Mouse (Mus musculus): ENCODE data around the gene Apol9b. TPM values are rescaled to one million over a fixed set of nuclear protein-coding genes. Genes with fewer than 3 reads are reported as not detected.
"Not testable (repeated sequence)": the region's sequence is repeated elsewhere in the genome, so short reads cannot be mapped to it uniquely, and the experiment has no call there.

The Apol9b gene
- total RNA-seq (2015): not detected in 2 replicates
- total RNA-seq (2017): not detected in 2 replicates

DNA sequence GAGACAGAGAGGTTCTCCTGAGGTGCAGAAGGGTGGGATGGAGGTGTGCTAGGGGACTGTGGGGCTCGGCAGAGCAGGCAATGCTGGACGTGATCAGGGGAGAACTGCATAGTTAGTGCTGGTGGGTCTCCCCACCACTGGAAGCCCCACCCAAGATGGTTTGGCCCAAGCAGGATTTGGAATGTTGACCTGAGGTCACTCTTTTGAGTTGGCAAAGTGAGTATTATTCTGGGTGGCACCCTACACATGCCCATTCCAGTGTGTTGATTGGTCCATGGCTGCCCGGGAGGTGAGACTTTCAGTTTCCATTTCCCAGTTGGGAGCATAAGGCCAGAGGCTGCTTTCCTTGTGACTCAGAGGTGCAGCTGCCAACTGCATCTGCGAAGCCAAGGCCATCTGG lies at the start of gene Apol9b:
TSS of gene Apol9b (plus strand) at position 301 of the 400 bp plus-strand sequence.
- ATAC-seq (ENCODE audit: poor library complexity, severe bottlenecking): not testable (repeated sequence)

DNA sequence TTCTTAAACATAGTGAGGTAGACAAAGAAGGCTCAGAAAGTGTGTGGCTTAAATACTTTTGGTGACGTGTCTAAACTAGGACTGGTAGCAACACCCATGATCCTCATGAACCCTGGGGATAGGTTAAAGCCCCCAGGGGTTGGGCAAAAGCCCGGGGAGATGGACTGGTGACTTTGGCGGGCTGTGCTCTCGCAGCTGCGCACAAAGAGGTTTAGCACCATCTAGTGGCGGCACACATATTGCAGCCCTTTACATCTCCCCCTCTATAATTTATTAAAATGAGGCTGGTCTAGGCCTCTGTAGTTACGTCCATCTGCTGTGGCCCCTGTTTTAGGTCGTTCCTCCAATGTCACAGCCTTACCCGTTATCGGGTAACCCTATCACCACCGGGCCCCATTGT lies 44.9 kb upstream of the Apol9b start:
- not testable (repeated sequence) for ATAC-seq (ENCODE audit: poor library complexity, severe bottlenecking)

DNA sequence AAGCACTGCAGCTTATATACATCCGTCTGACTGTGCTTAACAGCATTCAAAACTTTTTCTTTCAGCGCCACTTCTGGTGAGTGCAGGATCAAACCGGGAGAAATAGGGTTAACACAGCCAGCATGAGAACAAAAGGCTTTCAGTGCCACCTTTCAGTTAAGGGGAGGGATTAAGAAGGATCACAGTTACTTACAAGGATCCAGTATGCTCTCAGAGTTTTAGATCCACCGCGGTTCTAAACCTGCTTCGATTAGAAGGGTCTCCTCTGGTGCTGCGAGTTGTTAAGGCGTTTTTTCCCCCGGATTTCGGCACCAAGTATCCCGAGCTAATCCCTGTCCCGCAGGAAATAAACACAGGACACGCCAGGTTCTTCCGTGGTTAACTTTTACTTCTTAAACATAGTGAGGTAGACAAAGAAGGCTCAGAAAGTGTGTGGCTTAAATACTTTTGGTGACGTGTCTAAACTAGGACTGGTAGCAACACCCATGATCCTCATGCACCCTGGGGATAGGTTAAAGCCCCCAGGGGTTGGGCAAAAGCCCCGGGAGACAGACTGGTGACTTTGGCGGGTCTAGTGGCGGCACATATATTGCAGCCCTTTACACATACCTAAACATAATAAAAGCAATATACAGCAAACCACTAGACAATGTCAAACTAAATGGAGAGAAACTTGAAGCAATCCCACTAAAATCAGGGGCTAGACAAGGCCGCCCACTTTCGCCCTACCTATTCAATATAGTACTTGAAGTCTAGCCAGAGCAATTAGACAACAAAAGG lies 37.1 kb upstream of the Apol9b start:
- not testable (repeated sequence) for ATAC-seq (ENCODE audit: poor library complexity, severe bottlenecking)

DNA sequence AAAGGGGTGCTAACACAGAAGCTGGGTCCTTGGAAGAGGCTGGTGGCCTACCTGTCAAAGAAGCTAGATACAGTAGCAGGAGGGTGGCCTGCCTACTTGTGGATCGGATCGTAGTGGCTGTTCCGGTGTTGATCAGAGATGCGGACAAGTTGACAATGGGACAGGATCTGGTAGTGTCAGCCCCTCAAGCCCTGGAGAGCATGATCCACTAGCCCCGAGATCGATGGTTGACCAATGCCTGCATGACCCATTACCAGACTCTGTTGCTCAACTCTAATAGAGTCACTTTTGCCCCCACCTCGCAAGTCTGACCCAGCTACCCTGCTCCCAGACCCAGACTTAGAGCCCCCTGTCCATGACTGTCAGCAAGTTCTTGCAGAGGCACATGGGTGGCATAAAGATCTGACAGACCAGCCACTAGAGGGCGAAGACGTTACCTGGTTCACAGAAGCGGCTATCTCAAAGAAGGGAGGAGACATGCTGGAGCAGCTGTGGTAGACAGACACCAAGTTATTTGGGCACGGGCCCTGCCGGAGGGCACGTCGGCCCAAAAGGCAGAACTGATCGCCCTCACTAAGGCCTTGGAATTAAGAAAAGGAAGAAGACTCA lies 34.0 kb upstream of the Apol9b start:
- not testable (repeated sequence) for ATAC-seq (ENCODE audit: poor library complexity, severe bottlenecking)

DNA sequence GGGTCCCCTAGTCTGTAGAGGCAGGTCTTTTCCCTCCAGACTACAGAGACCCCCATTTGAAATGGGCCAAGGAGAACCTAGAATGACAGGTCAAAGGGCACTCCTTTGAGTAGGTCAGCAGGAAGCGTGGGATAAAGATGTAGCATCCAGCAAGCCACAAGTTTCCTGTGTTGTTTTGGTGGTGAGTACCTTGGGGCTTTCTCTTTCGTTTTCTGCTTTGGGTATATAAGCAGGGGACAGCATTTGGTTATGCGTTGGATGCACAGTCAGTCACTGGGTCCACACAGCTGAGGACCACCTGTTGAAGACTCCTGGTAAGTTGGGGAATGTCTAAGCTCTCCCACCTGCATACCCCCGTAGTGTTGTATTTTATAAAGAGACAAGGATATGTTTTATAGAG lies 30.2 kb upstream of the Apol9b start, which contains the start of gene Apol7e:
TSS of gene Apol7e (plus strand) at position 202 of the 400 bp plus-strand sequence.
- ATAC-seq (ENCODE audit: poor library complexity, severe bottlenecking): not testable (repeated sequence)

DNA sequence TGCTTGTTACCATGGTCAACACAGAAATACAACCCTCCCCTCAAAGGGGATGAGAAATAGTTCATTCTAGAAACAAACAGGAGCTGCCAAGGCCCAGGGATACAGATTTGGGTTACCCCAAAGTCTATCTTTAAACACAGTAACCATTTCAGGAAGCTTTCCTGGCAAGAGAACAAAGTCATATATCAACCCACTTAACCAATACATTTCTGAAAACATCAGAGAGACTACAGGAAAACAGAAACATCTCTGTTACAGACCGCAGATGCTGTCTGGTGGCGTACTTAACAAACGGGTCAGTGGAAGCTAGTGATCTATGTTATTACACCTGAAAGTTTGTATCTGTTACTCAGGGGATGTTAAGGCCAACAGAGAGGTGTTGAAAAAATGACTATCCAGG lies 23.5 kb upstream of the Apol9b start:
- not testable (repeated sequence) for ATAC-seq (ENCODE audit: poor library complexity, severe bottlenecking)

DNA sequence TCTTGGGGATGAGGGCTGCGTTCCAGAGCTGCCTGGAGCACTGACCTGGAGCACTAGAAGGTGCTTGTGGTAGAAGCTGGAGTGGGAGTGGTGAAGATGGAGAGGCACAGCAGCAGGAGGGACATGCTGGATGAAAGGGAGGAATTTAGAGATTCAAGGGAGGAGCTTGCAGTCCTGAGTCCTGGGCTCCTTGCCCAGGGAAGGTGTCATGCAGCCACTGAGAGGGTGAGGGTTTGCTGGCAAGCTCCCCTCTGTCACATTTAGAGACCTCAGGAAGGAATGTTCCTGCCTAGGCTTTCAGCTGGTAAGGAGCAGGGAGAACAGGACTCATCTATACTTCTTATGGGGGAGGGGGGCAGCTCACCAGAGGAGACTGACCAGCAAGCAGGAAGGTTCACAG lies 19.9 kb upstream of the Apol9b start:
- ATAC-seq (ENCODE audit: poor library complexity, severe bottlenecking): not testable (repeated sequence)

DNA sequence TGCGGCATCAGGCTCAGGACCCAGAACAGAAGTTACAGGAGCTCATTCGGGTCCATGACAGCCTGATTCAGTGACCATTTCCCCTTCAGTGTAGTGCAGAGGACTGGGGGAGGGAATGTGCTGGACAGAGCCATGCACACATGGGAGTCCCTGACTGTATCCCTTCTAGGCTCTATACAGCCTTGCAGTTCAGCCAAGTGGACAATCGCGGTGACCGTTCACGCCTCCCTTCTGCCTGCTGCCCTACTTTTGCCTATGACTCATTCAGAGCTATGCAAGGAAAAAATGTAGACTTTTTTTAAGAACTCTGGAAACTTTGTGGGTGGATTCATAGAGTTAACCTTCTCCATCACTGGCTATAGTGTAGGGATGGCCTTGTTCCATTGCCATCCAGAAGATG lies 10.6 kb upstream of the Apol9b start:
- not testable (repeated sequence) for ATAC-seq (ENCODE audit: poor library complexity, severe bottlenecking)

DNA sequence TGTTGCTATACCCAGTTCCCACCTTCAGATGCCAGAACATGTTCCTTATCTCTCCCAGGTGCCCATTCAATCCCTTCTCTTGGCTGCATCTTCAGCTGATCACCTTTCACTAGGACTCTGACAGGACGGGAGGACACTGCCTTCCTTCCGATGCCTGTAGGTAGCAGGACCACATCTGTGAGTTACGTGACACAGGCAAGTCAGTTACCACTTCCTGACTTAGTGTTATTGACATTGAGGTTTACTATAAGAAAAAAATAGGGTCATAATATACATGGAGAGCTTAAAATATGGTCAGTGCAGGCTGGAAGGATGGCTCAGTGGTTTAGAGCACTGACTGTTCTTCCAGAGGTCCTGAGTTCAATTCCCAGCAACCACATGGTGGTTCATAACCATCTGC lies 7.3 kb upstream of the Apol9b start:
- not testable (repeated sequence) for ATAC-seq (ENCODE audit: poor library complexity, severe bottlenecking)

DNA sequence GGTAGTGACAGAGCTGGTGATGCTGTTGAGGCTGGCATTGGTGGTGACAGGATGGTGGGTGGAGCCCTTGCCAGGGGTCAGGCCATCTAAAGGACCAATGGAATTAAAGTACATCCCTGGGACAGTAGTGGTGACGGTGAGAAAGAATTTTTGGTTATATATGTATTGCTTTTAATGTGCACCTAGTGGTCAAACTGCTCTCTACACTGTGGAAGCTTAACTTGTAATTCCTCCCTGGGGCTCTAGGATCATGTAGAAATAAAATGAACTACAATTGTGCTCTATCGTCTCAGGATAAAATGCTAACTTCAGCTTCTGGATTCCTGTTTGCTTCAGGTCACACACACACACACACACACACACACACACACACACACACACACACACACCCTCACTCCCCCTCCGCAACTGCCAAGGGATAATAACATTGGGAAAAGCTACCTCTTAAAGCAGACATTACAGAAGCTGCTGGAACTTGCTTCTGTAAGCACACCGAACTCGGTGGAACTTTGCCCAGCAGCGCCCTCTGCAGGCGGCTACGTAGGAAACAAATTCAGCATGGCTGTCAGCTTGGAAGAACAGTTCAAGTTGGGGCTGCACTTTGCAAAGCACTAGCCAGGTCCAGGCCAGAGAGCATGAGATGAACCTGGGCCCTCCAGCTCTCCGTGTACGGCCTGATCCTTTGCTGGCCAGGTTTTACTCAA lies 4.5 kb upstream of the Apol9b start:
- ATAC-seq (ENCODE audit: poor library complexity, severe bottlenecking): 0 out of 2 replicates have a peak, but pooled peaks have one; percentile 40

DNA sequence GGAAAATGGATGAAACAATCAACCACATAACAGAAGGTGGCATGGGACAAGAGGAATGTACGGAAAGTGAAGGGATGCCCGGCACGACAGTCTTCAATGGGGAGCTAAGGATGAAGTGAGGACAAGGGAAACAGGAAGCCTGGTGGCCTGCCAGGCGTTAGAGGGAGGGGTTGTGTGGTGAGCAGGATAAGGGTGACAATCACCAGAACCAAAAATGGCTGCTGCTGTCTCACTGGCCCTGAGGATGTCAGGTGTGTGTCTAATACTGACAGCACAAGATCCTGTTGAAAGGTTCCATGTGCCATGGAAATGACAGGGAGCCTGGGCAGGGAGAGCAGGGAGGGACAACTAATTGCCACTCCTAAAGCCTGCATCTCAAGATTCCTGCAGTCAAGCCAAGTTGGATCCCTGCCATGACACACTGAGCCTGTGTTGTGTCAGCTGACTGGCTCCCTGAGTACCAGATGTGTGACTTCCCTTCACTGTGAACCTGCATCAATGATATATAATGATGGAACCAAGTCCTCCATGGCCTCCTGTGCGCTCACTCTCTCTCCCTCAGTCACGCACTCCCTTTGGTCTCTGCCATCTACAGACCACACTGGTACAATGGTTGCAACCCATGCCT lies 3.3 kb upstream of the Apol9b start:
- not testable (repeated sequence) for ATAC-seq (ENCODE audit: poor library complexity, severe bottlenecking)

DNA sequence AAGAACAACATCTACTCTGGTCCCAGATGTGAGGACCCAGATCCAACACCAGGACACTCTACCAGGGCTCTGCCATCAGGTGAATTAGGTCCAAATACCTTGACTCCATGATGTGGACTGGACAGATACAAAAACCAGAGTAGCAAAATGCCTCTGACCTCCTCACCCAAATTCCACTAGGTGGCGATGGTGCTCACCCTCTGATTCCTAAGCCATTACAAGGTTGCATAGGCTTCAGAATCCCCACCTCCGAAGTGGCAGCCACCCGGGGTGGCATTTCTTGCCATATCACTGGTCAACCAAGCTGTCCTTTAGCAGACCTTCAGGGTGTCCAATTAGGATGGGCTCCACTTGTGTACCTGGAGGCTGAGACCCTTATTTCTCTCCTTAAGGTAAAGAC lies 1.7 kb upstream of the Apol9b start:
- ATAC-seq (ENCODE audit: poor library complexity, severe bottlenecking): peak; percentile 70

DNA sequence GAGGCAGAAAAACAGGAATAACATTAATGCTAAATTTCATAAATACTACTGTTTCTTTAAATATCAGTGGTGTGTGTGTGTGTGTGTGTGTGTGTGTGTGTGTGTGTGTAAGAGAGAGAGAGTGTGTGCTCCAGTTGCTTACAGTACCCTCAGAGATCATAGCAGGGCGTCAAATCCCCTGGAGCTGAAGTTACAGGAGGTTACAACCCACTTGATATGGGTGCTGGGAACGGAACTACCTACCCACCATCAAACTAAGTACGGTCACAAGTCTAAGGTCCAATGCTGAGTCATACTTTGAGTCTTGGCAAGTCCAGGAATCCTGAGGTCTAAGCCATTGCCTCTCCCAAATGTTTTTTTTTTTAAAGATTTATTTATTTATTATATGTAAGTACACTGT lies 1.1 kb upstream of the Apol9b start:
- not testable (repeated sequence) for ATAC-seq (ENCODE audit: poor library complexity, severe bottlenecking)

DNA sequence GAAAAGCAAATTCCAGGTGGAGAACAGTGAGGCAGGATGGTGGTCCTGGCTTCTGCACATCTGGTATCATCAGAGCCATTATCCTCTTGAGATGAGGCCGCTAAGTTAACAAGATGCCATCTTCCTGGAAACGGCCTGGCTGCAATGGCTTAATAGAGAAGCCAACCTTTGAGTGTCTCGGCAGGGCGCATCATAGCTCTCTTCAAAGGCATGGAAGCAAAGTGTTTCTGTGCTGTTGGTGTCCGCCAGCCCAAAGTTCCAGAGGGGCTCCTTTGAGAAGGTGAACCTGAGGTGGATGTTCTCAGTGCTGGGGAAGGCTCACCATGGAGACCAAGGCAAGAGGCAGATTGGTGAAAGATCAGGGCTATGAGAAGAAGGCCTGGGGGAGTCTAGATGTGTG lies 2.8 kb downstream of the Apol9b start:
- no peak for ATAC-seq (ENCODE audit: poor library complexity, severe bottlenecking)

DNA sequence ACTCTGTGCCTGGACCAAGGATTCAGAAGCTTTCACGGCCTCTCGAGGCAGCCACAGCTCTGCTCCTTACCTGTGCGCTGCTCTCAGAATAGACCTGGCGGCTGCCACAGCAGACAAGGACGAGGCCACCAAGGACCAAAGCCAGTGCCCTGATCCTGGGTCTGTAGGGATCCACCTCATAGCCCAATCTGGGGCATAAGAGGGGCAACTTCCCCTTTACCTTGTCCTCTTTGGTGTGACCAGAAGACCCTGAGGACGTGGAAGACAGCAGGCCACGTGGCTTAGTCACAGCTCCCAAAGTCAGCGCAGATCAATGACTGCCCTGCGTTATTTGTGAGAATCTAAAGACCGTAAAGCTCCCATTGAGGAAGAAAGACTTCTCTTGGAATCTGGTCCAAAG lies 4.0 kb downstream of the Apol9b start:
- ATAC-seq (ENCODE audit: poor library complexity, severe bottlenecking): not testable (repeated sequence)

DNA sequence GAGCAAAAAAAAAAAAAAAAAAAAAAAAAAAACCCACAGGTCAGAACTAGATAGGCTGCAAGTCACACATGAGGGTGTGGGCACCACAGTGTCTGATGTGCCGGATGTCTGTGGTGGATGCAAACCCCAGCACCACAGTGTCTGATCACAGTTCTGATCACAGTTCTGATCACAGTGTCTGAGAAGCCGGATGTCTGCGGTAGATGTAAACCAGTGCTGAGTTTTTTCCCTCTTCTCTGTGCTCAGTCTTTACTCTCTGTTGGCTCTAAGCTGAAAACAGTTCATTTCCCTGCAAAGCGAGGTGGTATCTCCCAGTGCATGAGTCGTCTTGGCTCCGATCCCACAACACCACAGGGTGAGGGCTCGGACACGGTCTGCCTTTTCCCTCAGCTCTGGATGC lies 4.5 kb downstream of the Apol9b start:
- ATAC-seq (ENCODE audit: poor library complexity, severe bottlenecking): peak; percentile 87

DNA sequence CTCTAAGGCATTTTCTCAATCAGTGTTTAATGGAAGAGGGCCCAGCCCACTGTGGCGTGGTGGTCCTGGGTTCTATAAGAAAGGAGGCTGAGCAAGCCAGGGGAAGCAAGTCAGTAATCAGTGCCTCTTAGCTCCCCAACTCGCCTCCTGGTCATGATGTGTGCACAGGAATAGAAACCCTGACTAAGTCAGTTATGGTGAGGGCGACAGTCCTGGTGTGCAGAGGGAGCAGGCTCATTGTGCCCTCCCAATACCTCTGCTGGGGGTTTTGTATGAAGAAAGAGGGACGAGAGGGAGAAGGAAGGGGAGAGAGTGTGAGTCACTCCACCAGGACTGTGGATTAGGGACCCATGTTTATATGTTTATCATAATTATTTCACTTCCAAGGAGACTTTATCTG lies 5.1 kb downstream of the Apol9b start:
- ATAC-seq (ENCODE audit: poor library complexity, severe bottlenecking): not testable (repeated sequence)

DNA sequence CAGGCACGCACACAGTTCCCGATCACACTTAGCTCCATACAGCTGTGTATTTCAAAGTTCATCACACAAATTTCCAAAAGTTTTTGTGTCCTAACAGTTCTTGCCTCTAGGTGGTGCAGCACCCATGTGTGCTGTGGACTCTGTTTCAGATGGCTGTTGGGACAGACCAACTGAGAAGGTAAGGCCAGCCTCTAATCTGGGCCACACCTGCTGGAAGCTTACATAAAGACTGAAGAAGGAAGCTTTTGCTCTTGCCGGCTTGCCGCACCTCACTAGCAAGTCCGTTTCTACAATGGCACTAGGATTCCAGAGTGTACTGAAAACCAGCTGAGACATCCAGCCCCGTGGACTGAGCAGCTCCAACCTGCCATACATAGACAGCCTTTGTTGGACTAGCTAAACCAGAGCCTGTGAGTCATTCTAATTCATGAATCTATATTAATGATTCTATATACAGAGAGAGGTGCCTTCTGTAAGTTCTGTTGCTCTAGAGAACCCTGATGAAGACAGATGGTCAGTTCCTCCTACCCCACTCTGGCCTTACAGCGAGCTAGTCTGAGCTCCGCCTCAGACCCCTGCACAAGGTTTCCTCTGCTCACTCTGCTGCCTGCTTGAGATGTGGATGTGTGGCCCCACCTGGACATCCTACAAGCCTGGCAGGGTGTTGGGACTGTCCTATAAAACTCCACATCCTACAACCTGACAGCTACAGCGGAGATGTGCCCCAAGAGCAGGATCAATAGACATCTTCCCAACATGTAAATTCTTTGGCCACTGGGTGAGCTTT lies 11.9 kb downstream of the Apol9b start:
- ATAC-seq (ENCODE audit: poor library complexity, severe bottlenecking): no peak

DNA sequence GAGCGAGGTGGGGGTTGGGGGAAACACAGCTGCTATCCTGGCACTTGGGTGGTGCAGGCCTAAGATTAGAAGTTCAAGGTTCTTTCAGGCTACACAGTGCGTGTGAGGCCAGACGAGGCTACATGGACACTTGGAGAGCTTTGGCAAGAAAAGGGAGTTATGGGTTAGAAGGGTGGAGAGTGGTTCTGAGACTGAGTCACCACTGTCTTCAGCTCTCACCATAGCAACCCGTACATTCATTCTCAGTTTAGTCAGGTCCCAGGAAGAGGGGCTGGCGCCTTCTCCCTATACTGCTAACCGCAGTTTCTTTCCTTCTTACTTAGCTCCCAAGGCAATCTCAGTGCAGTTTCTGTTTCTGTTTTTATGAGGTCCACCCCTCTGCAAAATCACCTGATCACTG lies 12.7 kb downstream of the Apol9b start:
- ATAC-seq (ENCODE audit: poor library complexity, severe bottlenecking): not testable (repeated sequence)

DNA sequence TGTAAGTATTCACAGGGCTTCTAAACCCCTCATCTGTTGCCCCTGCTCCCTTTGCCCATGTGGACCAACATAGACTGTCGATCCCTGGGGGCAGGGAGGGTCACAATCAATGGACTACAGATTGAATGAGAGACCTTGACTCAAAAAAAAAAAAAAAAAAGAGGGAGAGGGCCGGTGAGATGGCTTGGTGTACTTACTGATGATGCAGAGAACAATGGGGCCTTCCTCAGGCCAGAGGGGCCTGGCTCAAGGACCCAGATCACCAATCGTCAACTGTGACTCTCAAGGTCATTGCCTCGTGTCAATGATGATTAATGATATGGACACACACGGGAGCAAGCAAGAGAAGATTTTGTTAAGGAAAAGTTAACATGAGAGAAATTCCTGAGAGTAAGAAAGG lies 15.8 kb downstream of the Apol9b start:
- ATAC-seq (ENCODE audit: poor library complexity, severe bottlenecking): no peak
